Mouse (Mus musculus) embryonic facial prominence, embryonic 15.5 days (tissue): ENCODE data around the gene Cdca3. TPM values are rescaled to one million over a fixed set of nuclear protein-coding genes. Genes with fewer than 3 reads are reported as not detected.
"Not testable (repeated sequence)": the region's sequence is repeated elsewhere in the genome, so short reads cannot be mapped to it uniquely, and the experiment has no call there.

Experiments used
- ATAC-seq: fragments of 200-750 bp; cut with Nextera tagmentation; 2 replicates; pipeline ENCODE4 v1.8.0; 2017; ENCODE audit warnings: low read depth, moderate TSS enrichment; ENCODE audit not compliant: insufficient number of reproducible peaks, low FRiP score, low TSS enrichment
- H3K27ac ChIP-seq: fragments of 300-500 bp; sonication (generic); replicated peaks from 2 replicates; pipeline ENCODE4 v1.5.1; 2015; ENCODE audit warnings: mild to moderate bottlenecking, inconsistent platforms
- H3K27me3 ChIP-seq: fragments of 300-500 bp; sonication (generic); 2 replicates; pipeline ENCODE4 v1.6.1; 2015; ENCODE audit warnings: inconsistent platforms
- H3K36me3 ChIP-seq: fragments of 300-500 bp; sonication (generic); 2 replicates; pipeline ENCODE4 v1.6.1; 2015; ENCODE audit warnings: mild to moderate bottlenecking, inconsistent platforms
- H3K4me1 ChIP-seq: fragments of 300-500 bp; sonication (generic); 2 replicates; pipeline ENCODE4 v1.6.1; 2015; ENCODE audit warnings: inconsistent platforms
- H3K4me2 ChIP-seq: fragments of 300-500 bp; sonication (generic); replicated peaks from 2 replicates; pipeline ENCODE4 v1.6.1; 2015; ENCODE audit warnings: mild to moderate bottlenecking, inconsistent platforms
- H3K4me3 ChIP-seq: fragments of 300-500 bp; sonication (generic); replicated peaks from 2 replicates; pipeline ENCODE4 v1.5.1; 2015; ENCODE audit warnings: mild to moderate bottlenecking, inconsistent platforms
- H3K9ac ChIP-seq: fragments of 300-500 bp; sonication (generic); 2 replicates; pipeline ENCODE4 v1.6.1; 2015; ENCODE audit warnings: inconsistent platforms
- H3K9me3 ChIP-seq: fragments of 300-500 bp; sonication (generic); replicated peaks from 2 replicates; pipeline ENCODE4 v1.6.1; 2016; ENCODE audit warnings: inconsistent platforms
- WGBS: fragments of 180-500 bp; shearing (Covaris S2); methylation state at CpG from one replicate; pipeline ENCODE4 v1.1.7; 2015; 5-methylcytosine and 5-hydroxymethylcytosine counted together
- polyA plus RNA-seq: library from polyadenylated mRNA; unstranded; fragments of >200 nt; fragmentation: Nextera tagmentation; extraction: Ambion mirVana; gene quantifications from 2 replicates; pipeline ENCODE4 v1.2.1, GENCODE M21; 2015

The Cdca3 gene
- polyA plus RNA-seq, 1 experiment from 2014 or later = 138 TPM

- no peaks in the 10 kb centered on the region for H3K27me3 ChIP-seq
- no peak overlapping the region for H3K9ac ChIP-seq
- H3K4me2 ChIP-seq = no peak overlapping the region
- H3K4me1 ChIP-seq = peaks cover 20% of the 10 kb centered on the region
- H3K9me3 ChIP-seq = no peaks in the 10 kb centered on the region
- H3K36me3 ChIP-seq = peaks cover 72% of the 10 kb centered on the region
- H3K27ac ChIP-seq = no peak overlapping the region
- H3K4me3 ChIP-seq = no peak overlapping the region
- 93% methylated on average over 11 of the region's 11 CpGs for WGBS
- no peak for ATAC-seq
These were observed 12.2 kb upstream of the Cdca3 start for GRCm38 (mm10) chr6:124817125-124817524.

GRCm38 (mm10) chr6:124817563-124817962, 11.8 kb upstream of the Cdca3 start:
- 96% methylated on average over 8 of the region's 8 CpGs for WGBS
- Histone ChIP-seq H3K36me3 (peaks cover 73% of the 10 kb centered on the region), H3K4me3 (no peak overlapping the region)

GRCm38 (mm10) chr6:124817971-124818370, 11.4 kb upstream of the Cdca3 start:
- ATAC-seq = no peak
- no peaks in the 10 kb centered on the region for H3K27me3 ChIP-seq
- peaks cover 11% of the 10 kb centered on the region for H3K4me1 ChIP-seq
- no peaks in the 10 kb centered on the region for H3K9me3 ChIP-seq
- H3K36me3 ChIP-seq = peaks cover 77% of the 10 kb centered on the region
- H3K9ac ChIP-seq = no peak overlapping the region
- no peak overlapping the region for H3K4me2 ChIP-seq
- 85% methylated on average over 8 of the region's 8 CpGs for WGBS
- H3K4me3 ChIP-seq = no peak overlapping the region
- no peak overlapping the region for H3K27ac ChIP-seq

More at GRCm38 (mm10) chr6:124817563-124817962, 11.8 kb upstream of the Cdca3 start:
- Histone ChIP-seq H3K4me1 (peaks cover 15% of the 10 kb centered on the region), H3K9me3 (no peaks in the 10 kb centered on the region), H3K4me2 (no peak overlapping the region), H3K27ac (no peak overlapping the region), H3K27me3 (no peaks in the 10 kb centered on the region), H3K9ac (no peak overlapping the region)
- ATAC-seq = no peak

- no peak overlapping the region for H3K4me3 ChIP-seq
- WGBS = 90% methylated on average over 5 of the region's 5 CpGs
- no peak overlapping the region for H3K27ac ChIP-seq
- no peak overlapping the region for H3K4me2 ChIP-seq
- no peak overlapping the region for H3K9ac ChIP-seq
- ATAC-seq = no peak
- no peaks in the 10 kb centered on the region for H3K4me1 ChIP-seq
- no peaks in the 10 kb centered on the region for H3K9me3 ChIP-seq
- H3K36me3 ChIP-seq = peaks cover 98% of the 10 kb centered on the region
- H3K27me3 ChIP-seq = no peaks in the 10 kb centered on the region
These were observed 8.5 kb upstream of the Cdca3 start for GRCm38 (mm10) chr6:124820891-124821290.

GRCm38 (mm10) chr6:124822049-124822448, 7.3 kb upstream of the Cdca3 start:
- Histone ChIP-seq H3K4me2 (no peak overlapping the region), H3K4me3 (no peak overlapping the region), H3K27me3 (no peaks in the 10 kb centered on the region), H3K9ac (no peak overlapping the region), H3K36me3 (peaks cover 94% of the 10 kb centered on the region), H3K9me3 (no peaks in the 10 kb centered on the region), H3K4me1 (no peaks in the 10 kb centered on the region), H3K27ac (no peak overlapping the region)
- ATAC-seq = no peak
- WGBS = 94% methylated on average over 4 of the region's 4 CpGs

GRCm38 (mm10) chr6:124828101-124828592, 1.2 kb upstream of the Cdca3 start:
- Histone ChIP-seq H3K36me3 (peaks cover 50% of the 10 kb centered on the region), H3K9ac (peak overlapping the region; percentile 37), H3K4me3 (peak overlapping the region; percentile 82), H3K27ac (peak overlapping the region; percentile 81), H3K27me3 (no peaks in the 10 kb centered on the region), H3K4me1 (peaks cover 27% of the 10 kb centered on the region), H3K4me2 (peak overlapping the region; percentile 85), H3K9me3 (no peaks in the 10 kb centered on the region)
- WGBS = 18% methylated on average over 10 of the region's 10 CpGs
- ATAC-seq = no peak

- Histone ChIP-seq H3K9ac (peak overlapping the region; percentile 65), H3K4me1 (peaks cover 30% of the 10 kb centered on the region), H3K36me3 (peaks cover 38% of the 10 kb centered on the region), H3K27me3 (no peaks in the 10 kb centered on the region), H3K9me3 (no peaks in the 10 kb centered on the region), H3K4me3 (peak overlapping the region; percentile 82), H3K4me2 (peak overlapping the region; percentile 95), H3K27ac (peak overlapping the region; percentile 93)
- peak; percentile 88 for ATAC-seq
- WGBS = under 1% methylated on average over 38 of the region's 38 CpGs
These were observed 703 bp downstream of the Cdca3 start for GRCm38 (mm10) chr6:124829799-124830700.

GRCm38 (mm10) chr6:124831199-124831598, 1.9 kb downstream of the Cdca3 start:
- H3K9me3 ChIP-seq, H3K27me3 ChIP-seq, H3K4me3 ChIP-seq, H3K27ac ChIP-seq, H3K9ac ChIP-seq, ATAC-seq: not testable (repeated sequence)
- Histone ChIP-seq H3K4me2 (peak overlapping the region; percentile 95), H3K36me3 (peaks cover 26% of the 10 kb centered on the region), H3K4me1 (peaks cover 30% of the 10 kb centered on the region)
- 89% methylated on average over 4 of the region's 4 CpGs for WGBS

GRCm38 (mm10) chr6:124831649-124832048, 2.3 kb downstream of the Cdca3 start:
- Histone ChIP-seq H3K36me3 (peaks cover 24% of the 10 kb centered on the region), H3K9me3 (no peaks in the 10 kb centered on the region), H3K27ac (no peak overlapping the region), H3K4me3 (no peak overlapping the region), H3K9ac (no peak overlapping the region), H3K4me1 (peaks cover 30% of the 10 kb centered on the region), H3K4me2 (0 out of 2 replicates have a peak overlapping the region, but pooled peaks have one; percentile 95), H3K27me3 (no peaks in the 10 kb centered on the region)
- ATAC-seq = no peak
- 91% methylated on average over 8 of the region's 8 CpGs for WGBS

- no peak overlapping the region for H3K9ac ChIP-seq
- H3K36me3 ChIP-seq = peaks cover 20% of the 10 kb centered on the region
- H3K27me3 ChIP-seq = no peaks in the 10 kb centered on the region
- no peak overlapping the region for H3K4me2 ChIP-seq
- no peak overlapping the region for H3K4me3 ChIP-seq
- H3K4me1 ChIP-seq = peaks cover 19% of the 10 kb centered on the region
- WGBS = 75% methylated on average over 6 of the region's 6 CpGs
- H3K9me3 ChIP-seq = no peaks in the 10 kb centered on the region
- no peak overlapping the region for H3K27ac ChIP-seq
- ATAC-seq = no peak
These were observed 5.2 kb downstream of the Cdca3 start for GRCm38 (mm10) chr6:124834512-124835081.

- Histone ChIP-seq H3K36me3 (peaks cover 20% of the 10 kb centered on the region), H3K4me2 (no peak overlapping the region), H3K9me3 (no peaks in the 10 kb centered on the region), H3K27me3 (no peaks in the 10 kb centered on the region), H3K4me1 (peaks cover 21% of the 10 kb centered on the region), H3K4me3 (no peak overlapping the region), H3K9ac (peak overlapping the region; percentile 13; the same call in 1 of the 2 replicates), H3K27ac (no peak overlapping the region)
- WGBS = 42% methylated on average over 10 of the region's 10 CpGs
- ATAC-seq = no peak
These were observed 6.2 kb downstream of the Cdca3 start for GRCm38 (mm10) chr6:124835531-124835930.
